In the genomic region with DNA sequence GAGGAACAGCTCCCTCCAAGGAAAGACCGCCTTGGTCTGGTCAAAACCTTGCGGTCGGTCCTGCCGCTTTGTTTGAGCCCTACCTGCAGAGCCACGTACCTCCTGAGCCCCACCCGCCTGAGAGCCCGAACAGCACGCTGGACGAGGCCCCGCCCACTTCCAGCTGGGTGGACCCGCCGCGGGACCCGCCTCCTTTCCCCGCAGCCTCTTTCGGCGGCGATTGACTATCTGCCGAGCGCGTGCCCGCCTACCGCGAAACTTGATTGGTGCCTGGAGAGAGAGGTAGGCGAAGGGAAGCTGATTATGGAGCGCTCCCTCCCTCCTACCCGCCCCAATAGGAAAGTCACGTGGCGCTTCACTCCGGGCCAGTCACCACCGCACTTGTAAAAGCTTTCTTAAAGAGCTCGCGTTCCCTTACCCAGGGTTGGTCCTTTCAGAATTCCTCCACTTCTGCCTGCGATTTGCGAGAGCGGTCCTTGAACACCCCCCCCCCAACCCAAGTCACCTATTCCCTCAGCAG, we compare ENCODE assay signal across 8 mouse cellular contexts. TPM values are rescaled to one million over a fixed set of nuclear protein-coding genes. Genes with fewer than 3 reads are reported as not detected.
A peak's percentile ranks its signal among the peaks of the same experiment; 100 is the strongest.
DNase-seq lines count a peak whose midpoint lies in the region; ATAC-seq and TF ChIP-seq lines count a peak whose summit lies in the region.

No protein-coding gene starts in this region.

- H3K27ac ChIP-seq in heart, embryonic 12.5 days (ENCODE audit: poor library complexity, severe bottlenecking): peak overlapping the region; percentile 92
- H3K27ac ChIP-seq in kidney, postnatal 0 days: peak overlapping the region; percentile 97
- H3K27ac ChIP-seq in liver, embryonic 11.5 days (ENCODE audit: low read depth, low read length): peak overlapping the region; percentile 95
- H3K27ac ChIP-seq in stomach, embryonic 14.5 days (ENCODE audit: low read length): peak overlapping the region; percentile 93

- WGBS in heart, embryonic 12.5 days: under 1% methylated on average over 36 of the region's 36 CpGs
- WGBS in kidney, postnatal 0 days: under 1% methylated on average over 35 of the region's 36 CpGs
- under 1% methylated on average over 36 of the region's 36 CpGs for WGBS in liver, embryonic 11.5 days
- 0% methylated on average over 36 of the region's 36 CpGs for WGBS in stomach, embryonic 14.5 days

- peak overlapping the region; percentile 91 for H3K9ac ChIP-seq in heart, embryonic 12.5 days
- H3K9ac ChIP-seq in kidney, postnatal 0 days (ENCODE audit: low read depth, low read length): peak overlapping the region; percentile 90
- peak overlapping the region; percentile 92 for H3K9ac ChIP-seq in liver, embryonic 11.5 days (ENCODE audit: low read depth, low read length)
- H3K9ac ChIP-seq in stomach, embryonic 14.5 days (replicated peaks; ENCODE audit: low read depth, low read length): peak overlapping the region; percentile 91

- H3K4me2 ChIP-seq in heart, embryonic 12.5 days: peak overlapping the region; percentile 94
- peak overlapping the region; percentile 99 for H3K4me2 ChIP-seq in kidney, postnatal 0 days (ENCODE audit: low read length)
- peak overlapping the region; percentile 96 for H3K4me2 ChIP-seq in liver, embryonic 11.5 days
- H3K4me2 ChIP-seq in stomach, embryonic 14.5 days (replicated peaks; ENCODE audit: low read depth, low read length): peak overlapping the region; percentile 93

- H3K27me3 ChIP-seq in heart, embryonic 12.5 days (replicated peaks): no peaks in the 10 kb centered on the region
- no peaks in the 10 kb centered on the region for H3K27me3 ChIP-seq in kidney, postnatal 0 days (ENCODE audit: insufficient read depth, low read length)
- H3K27me3 ChIP-seq in liver, embryonic 11.5 days (replicated peaks; ENCODE audit: control insufficient read depth, insufficient read depth, low read length): no peaks in the 10 kb centered on the region
- H3K27me3 ChIP-seq in stomach, embryonic 14.5 days (ENCODE audit: control insufficient read depth, insufficient read depth, low read length): no peaks in the 10 kb centered on the region

- no peaks in the 10 kb centered on the region for H3K9me3 ChIP-seq in heart, embryonic 12.5 days (replicated peaks)
- H3K9me3 ChIP-seq in kidney, postnatal 0 days (replicated peaks; ENCODE audit: low read length): no peaks in the 10 kb centered on the region
- no peaks in the 10 kb centered on the region for H3K9me3 ChIP-seq in liver, embryonic 11.5 days (ENCODE audit: control insufficient read depth, low read length)
- H3K9me3 ChIP-seq in stomach, embryonic 14.5 days (ENCODE audit: control insufficient read depth, low read depth, low read length): no peaks in the 10 kb centered on the region

- H3K4me1 ChIP-seq in heart, embryonic 12.5 days (replicated peaks): peaks cover 52% of the 10 kb centered on the region
- peaks cover 30% of the 10 kb centered on the region for H3K4me1 ChIP-seq in kidney, postnatal 0 days (replicated peaks; ENCODE audit: insufficient read depth, low read length)
- peaks cover 32% of the 10 kb centered on the region for H3K4me1 ChIP-seq in liver, embryonic 11.5 days (replicated peaks; ENCODE audit: control insufficient read depth, insufficient read depth, low read length)
- H3K4me1 ChIP-seq in stomach, embryonic 14.5 days (ENCODE audit: control insufficient read depth, insufficient read depth, low read length): peaks cover 27% of the 10 kb centered on the region

- peak; percentile 99 for DNase-seq in CD4-positive helper T cell, adult 2 months (ENCODE audit: low read depth, low spot score)
- peak; percentile 97 for DNase-seq in brain, embryonic 18.5 days (ENCODE audit: low read depth, low spot score)
- DNase-seq in kidney, postnatal 0 days (ENCODE audit: low spot score): peak; percentile 100
- peak; percentile 99 for DNase-seq in liver, embryonic 11.5 days (ENCODE audit: low spot score)
- peak; percentile 98 for DNase-seq in naive thymus-derived CD4-positive, alpha-beta T cell, adult 2 months (ENCODE audit: low read depth)

- TF ChIP-seq CTCF in kidney, postnatal 0 days (IDR thresholded peaks at IDR 0.05; ENCODE audit: low read depth): no peak

- peak; percentile 96 for ATAC-seq in erythroid progenitor cell, adult 5-6 weeks (replicated peaks; ENCODE audit: low FRiP score, poor library complexity, severe bottlenecking)
- peak; percentile 92 for ATAC-seq in heart, embryonic 12.5 days (ENCODE audit: insufficient number of reproducible peaks, low FRiP score)
- peak; percentile 88 for ATAC-seq in kidney, postnatal 0 days (replicated peaks; ENCODE audit: low FRiP score, low read depth)
- peak; percentile 91 for ATAC-seq in liver, embryonic 11.5 days (replicated peaks; ENCODE audit: low FRiP score)
- peak; percentile 92 for ATAC-seq in stomach, embryonic 14.5 days (ENCODE audit: insufficient number of reproducible peaks, insufficient read depth, low FRiP score, low read depth)

- H3K4me3 ChIP-seq in heart, embryonic 12.5 days: peak overlapping the region; percentile 80
- H3K4me3 ChIP-seq in kidney, postnatal 0 days (replicated peaks; ENCODE audit: low read depth, low read length): peak overlapping the region; percentile 79
- H3K4me3 ChIP-seq in liver, embryonic 11.5 days (ENCODE audit: low read depth, low read length): peak overlapping the region; percentile 84
- peak overlapping the region; percentile 73 for H3K4me3 ChIP-seq in stomach, embryonic 14.5 days (ENCODE audit: low read depth, low read length)

- peaks cover 16% of the 10 kb centered on the region for H3K36me3 ChIP-seq in heart, embryonic 12.5 days
- peaks cover 4% of the 10 kb centered on the region for H3K36me3 ChIP-seq in kidney, postnatal 0 days (ENCODE audit: insufficient read depth, low read length)
- H3K36me3 ChIP-seq in liver, embryonic 11.5 days (ENCODE audit: control insufficient read depth, insufficient read depth, low read length): peaks cover 9% of the 10 kb centered on the region
- H3K36me3 ChIP-seq in stomach, embryonic 14.5 days (ENCODE audit: control insufficient read depth, insufficient read depth, low read length): peaks cover 13% of the 10 kb centered on the region; the same call in 1 of the 2 replicates

RNA-seq across cellular contexts. Expression of gene Dusp7, which starts 0.8 kb away (rescaled TPM):
- 13.3 and 19.3 TPM in 2 replicates for total RNA-seq in erythroid progenitor cell, adult 5-6 weeks (2015; ENCODE audit: low replicate concordance)
- 2.7 and 3.9 TPM in 2 replicates for total RNA-seq in erythroid progenitor cell, adult 5-6 weeks (2017; ENCODE audit: low replicate concordance)
- polyA plus RNA-seq in heart, embryonic 12.5 days (2016; fragmentation: Nextera tagmentation; extraction: Ambion mirVana): 16.9 and 20.1 TPM in 2 replicates
- 15.1 and 15.8 TPM in 2 replicates for polyA plus RNA-seq in kidney, postnatal 0 days (2015; fragmentation: Nextera tagmentation; extraction: Ambion mirVana)
- 17.8 and 18.1 TPM in 2 replicates for polyA plus RNA-seq in liver, embryonic 11.5 days (2014; fragmentation: Nextera tagmentation; extraction: Ambion mirVana)
- 22.4 and 24.9 TPM in 2 replicates for polyA plus RNA-seq in stomach, embryonic 14.5 days (2014; fragmentation: Nextera tagmentation; extraction: Ambion mirVana)

Comparison
In these comparisons a context has a peak if more than half of its experiments do, and no peak if none do; other contexts are left out.
1. Peak in every context shown above with its lines: DNase-seq, ATAC-seq, H3K4me3 ChIP-seq and H3K27ac ChIP-seq.